Mouse (Mus musculus) frontal cortex, postnatal 10 days (tissue): ENCODE data around the gene Bst2.
"Not testable (repeated sequence)": the region's sequence is repeated elsewhere in the genome, so short reads cannot be mapped to it uniquely, and the experiment has no call there.

Source experiments
- DNase-seq, 2 experiments: peaks; one replicate each; pipeline ENCODE4 v3.0.0; 2022; ENCODE audit warnings: low spot score in 2 of 2, mixed read lengths in 1 of 2

Bst2 gene

GRCm38 (mm10) chr8:71519037-71519825 is 18.0 kb downstream of the Bst2 start:
- DNase-seq = not testable (repeated sequence)

DNA sequence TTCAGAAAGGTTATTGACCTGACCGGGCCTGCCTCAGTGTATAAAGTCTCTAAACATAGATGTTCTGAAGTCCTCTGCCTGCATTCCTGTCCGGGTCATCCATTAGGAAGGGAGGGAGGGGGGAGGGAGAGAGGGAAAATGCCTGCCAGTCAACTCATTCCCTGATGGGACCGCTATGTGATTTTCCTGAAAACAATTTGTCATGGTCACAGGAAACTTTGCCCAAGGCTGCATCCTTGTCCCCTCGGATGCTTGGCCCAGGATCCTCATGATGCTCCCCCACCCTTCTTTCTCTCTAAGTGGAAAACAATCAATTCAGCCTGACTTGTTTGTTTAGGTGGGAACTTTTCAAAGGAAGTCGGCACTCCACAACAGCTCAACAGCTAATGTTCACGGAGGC is 20.5 kb downstream of the Bst2 start:
- DNase-seq = no peak

DNA sequence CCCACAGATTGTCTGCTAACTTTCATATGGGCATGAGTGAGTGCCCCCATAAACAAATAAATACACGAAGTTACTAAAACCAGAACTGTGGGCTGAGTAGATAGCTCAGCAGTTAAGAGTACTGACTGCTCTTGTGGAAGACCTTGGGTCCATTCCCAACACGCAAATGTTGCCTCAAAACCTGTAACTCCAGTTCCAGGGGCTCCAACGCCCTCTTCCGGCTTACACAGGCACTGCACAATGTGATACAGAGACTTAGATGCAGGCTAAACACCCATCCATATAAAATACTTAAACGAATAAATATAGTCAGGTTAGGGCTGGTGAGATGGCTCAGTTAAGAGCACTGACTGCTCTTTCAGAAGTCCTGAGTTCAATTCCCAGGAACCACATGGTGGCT is 22.2 kb downstream of the Bst2 start:
- DNase-seq = no peak

DNA sequence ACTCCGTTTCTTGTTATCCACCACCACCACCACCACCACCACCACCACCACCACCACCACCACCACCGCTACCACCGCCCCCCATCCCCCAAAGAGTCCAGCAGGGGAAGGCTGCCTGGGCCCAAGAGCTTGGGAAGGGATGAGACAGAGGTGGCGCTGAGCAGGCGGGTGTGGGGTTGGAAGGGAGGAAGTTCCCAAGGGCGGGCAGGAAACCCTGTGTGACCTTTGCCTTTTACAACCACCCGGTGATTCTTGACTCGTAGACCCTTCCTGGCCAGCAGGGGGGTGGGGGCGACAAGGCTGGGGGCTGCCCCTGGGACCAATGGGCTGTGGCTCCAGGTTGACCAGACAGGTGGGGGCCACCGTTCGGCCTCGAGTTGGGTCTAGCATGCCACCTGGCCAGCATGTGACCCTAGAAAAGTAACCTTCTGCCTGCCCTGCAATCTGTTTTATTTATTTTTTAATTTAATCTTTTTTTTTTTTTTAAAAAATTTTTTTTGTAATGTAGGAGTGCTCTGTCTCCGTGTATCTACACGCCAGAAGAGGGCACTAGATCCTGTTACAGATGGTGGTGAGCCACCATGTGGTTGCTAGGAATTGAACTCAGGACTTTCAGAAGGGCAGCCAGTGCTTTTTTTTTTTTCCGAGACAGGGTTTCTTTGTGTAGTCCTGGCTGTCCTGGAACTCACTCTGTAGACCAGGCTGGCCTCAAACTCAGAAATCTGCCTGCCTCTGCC is 24.1 kb downstream of the Bst2 start:
- DNase-seq = no peak

GRCm38 (mm10) chr8:71511644-71512043 is 25.6 kb downstream of the Bst2 start, which contains the start of gene Plvap:
Plvap (minus strand) TSS chr8:71511752.
- no peak for DNase-seq

DNA sequence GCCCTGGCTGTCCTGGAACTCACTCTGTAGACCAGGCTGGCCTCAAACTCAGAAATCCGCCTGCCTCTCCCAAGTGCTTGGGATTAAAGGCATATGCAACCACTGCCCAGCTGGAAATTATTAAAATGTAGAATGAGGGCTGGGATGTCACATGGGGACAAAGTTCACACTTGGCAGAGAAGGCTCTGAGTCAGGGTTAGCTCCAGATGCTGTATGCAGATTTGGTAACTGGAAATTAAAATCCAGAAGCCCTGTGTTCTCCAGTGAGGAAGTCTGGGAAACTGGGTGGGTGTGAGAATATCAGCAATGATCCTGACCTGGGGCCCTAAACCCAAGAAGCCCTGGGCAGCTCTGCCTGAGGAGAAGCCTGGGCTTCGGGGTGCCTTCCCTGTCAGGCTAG is 27.9 kb downstream of the Bst2 start:
- DNase-seq = no peak

GRCm38 (mm10) chr8:71507589-71508104 is 29.6 kb downstream of the Bst2 start:
- peak; percentile 62 to 77 for DNase-seq

DNA sequence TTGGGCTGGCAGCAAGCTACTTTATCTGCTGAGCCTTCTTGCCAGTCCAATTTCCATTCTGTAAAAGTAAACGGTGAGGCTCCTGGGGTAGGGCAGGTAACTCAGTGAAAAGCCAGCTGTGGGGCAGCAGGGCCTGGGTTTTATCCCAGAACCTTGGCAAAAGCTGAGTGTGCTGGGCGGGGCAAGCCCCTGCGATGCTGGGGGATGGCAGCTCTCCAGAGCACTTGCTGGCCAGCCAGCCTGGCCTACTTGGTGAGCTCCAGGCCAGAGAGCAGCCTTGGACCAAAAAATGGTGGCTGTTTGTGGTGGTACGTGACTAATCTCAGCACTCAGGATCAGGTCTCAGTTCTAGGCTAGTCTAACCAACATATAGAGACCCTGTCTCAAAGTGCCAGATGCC is 31.3 kb downstream of the Bst2 start:
- no peak for DNase-seq

GRCm38 (mm10) chr8:71505326-71505725 is 31.9 kb downstream of the Bst2 start:
- DNase-seq = no peak

GRCm38 (mm10) chr8:71504349-71504748 is 32.9 kb downstream of the Bst2 start:
- DNase-seq = no peak

- DNase-seq = no peak
Measured at GRCm38 (mm10) chr8:71498816-71499690, 38.2 kb downstream of the Bst2 start.

DNA sequence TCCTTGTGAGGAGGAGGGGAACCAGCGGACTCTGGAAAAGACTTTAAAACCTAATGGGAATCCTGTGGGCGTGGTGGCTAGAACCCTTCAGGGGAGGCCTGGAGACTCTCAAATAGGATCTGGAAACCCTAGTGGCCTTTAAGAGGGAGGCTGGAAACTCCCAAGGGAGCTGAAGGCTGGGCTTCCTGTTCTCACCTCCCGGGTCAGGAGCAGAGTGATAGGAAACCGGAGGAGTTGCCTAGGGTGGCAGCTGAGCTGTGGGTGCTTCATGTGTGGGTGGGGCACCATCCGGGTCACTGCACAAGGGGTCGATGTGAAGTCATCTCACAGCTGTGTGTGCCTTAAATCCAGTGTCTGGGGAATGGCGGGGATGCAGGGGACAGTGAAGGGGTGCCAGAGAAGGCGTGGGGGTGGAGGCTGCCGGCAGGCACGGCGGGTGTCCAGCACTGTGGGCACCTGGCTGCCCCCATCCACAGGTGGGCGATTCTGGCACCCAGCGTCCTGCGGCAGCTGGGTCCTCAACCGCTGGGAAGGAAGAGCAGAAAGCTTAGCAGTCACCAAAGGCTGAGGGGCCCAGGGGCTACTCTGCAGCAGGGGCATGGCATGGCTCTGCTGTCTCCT is 39.3 kb downstream of the Bst2 start:
- DNase-seq = no peak

DNA sequence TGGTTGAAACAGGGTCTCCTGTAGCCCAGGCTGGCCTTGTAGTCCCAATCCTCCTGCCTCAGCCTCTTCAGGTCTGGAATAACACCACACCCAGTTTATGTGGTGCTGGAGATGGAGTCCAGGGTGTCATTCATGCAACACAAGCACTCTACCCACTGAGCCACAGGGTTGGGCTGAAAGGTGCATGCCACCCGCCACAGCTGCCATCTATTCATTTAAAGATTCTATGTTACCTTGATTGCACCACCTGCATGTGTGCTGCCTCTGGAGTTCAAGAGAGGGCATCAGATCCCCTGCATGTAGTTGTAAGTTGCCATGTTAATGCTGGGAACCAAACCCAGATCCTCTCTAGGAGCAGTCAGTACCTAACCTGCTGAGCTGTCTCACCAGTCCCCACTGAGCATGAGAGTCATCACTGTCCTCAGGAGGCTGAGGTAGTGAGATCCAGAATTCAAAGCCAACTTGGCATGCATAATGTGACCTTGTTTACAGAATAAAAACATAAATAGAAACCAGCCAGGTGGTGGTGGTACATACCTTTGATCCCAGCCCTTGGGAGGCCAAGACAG is 40.1 kb downstream of the Bst2 start:
- DNase-seq = no peak

GRCm38 (mm10) chr8:71496481-71496880 is 40.8 kb downstream of the Bst2 start:
- peak in 1 of 2 experiments; percentile 52 for DNase-seq

DNA sequence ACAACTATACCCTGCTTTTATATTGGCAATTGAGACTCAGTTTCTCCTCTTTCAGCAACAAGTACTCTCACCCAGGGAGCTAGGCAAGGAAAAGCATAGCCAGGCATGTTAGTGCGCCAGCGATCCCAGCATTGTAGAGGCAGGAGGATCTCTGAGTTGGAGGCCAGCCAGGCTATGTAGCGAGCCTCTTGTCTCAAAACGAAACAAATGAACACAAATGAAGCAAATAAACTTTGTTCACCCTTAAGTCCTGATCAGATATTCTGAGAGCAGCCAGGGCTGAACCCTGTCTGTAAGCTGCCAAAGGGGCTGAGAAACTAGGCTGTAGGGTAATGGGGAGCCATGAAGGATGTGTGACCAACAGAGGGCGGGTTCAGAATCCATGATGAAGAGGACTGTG is 41.4 kb downstream of the Bst2 start:
- DNase-seq = peak in 1 of 2 experiments; percentile 14

GRCm38 (mm10) chr8:71495039-71495438 is 42.2 kb downstream of the Bst2 start:
- peak; percentile 65 to 77 for DNase-seq

GRCm38 (mm10) chr8:71488454-71488853 is 48.8 kb downstream of the Bst2 start:
- DNase-seq = peak; percentile 85 to 87

- peak in 1 of 2 experiments; percentile 74 for DNase-seq
Measured at GRCm38 (mm10) chr8:71487691-71488445, 49.4 kb downstream of the Bst2 start, which contains the start of gene Gtpbp3. Gtpbp3 (plus strand) TSS chr8:71488103.

- DNase-seq = no peak
Measured at GRCm38 (mm10) chr8:71486136-71486529, 51.1 kb downstream of the Bst2 start.
